Comparison of ENCODE assay signal across 9 mouse cellular contexts in the genomic region with DNA sequence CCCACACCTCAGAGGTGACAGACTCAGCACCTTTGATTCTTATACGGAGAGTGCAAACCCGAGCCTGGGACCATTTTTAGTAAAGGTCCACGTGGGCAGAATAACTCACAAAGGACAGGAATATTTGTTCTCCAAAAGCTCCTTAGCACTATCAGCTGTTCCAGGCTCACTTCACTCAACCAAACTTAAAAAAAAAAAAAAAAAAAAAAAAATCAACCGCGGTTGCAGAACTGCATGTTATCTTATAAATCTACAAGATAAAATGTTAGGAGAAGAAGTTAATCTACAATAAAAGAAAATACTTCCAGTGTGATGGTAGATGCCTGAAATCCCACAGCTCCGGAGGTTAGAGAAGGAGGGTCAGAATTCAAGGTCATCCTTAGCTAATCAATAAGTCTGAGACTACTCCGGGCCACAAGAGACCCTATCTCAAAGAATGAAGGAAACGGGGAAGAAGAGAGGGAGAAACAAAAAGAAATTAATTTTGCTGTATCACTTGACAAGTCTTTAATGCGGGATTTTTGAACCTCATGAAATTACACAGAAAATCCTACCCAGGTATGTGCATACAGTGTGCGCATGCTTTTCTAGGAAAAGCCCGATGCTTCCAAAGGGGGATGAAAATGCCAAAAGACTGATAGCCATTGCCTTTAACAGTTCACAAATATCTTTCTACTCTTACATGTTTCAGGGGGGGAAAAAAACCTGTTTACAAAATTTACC. TPM values are rescaled to one million over a fixed set of nuclear protein-coding genes. Genes with fewer than 3 reads are reported as not detected.
DNase-seq lines count a peak whose midpoint lies in the region; ATAC-seq and TF ChIP-seq lines count a peak whose summit lies in the region.
"Had no signal": no experiment of that assay in that cellular context is flagged by ENCODE, and none has a peak within 500 bp of the region (broad histone marks: within the 10 kb centered on the region; RNA-seq: fewer than 3 reads in every experiment).

No protein-coding gene starts in this region.

- peak overlapping the region; percentile 93 for H3K27ac ChIP-seq in heart, postnatal 0 days (ENCODE audit: low read depth)
- H3K27ac ChIP-seq in embryonic facial prominence, embryonic 10.5 days (replicated peaks), result no peak overlapping the region
- H3K27ac ChIP-seq in hindbrain, postnatal 0 days, result no peak overlapping the region
- H3K27ac ChIP-seq in midbrain, embryonic 15.5 days, result no peak overlapping the region

- ATAC-seq in heart, postnatal 0 days (ENCODE audit: insufficient read depth, low read depth), result no peak
- ATAC-seq in hindbrain, postnatal 0 days, result no peak
- ATAC-seq in midbrain, embryonic 15.5 days (replicated peaks), result no peak

- TF ChIP-seq EP300 in heart, postnatal 0 days (IDR thresholded peaks at IDR 0.05; ENCODE audit: low read depth), result no peak

- 9% methylated on average over 11 of the region's 11 CpGs for WGBS in heart, postnatal 0 days
- WGBS in embryonic facial prominence, embryonic 10.5 days, result 76% methylated on average over 11 of the region's 11 CpGs
- 70% methylated on average over 11 of the region's 11 CpGs for WGBS in hindbrain, postnatal 0 days
- 74% methylated on average over 11 of the region's 11 CpGs for WGBS in midbrain, embryonic 15.5 days

- peak overlapping the region; percentile 89 for H3K4me3 ChIP-seq in heart, postnatal 0 days (ENCODE audit: low read depth, low read length)
- peak overlapping the region; percentile 90 for H3K4me3 ChIP-seq in embryonic facial prominence, embryonic 10.5 days
- H3K4me3 ChIP-seq in hindbrain, postnatal 0 days (ENCODE audit: low read length), result peak overlapping the region; percentile 93
- H3K4me3 ChIP-seq in midbrain, embryonic 15.5 days, result 0 out of 2 replicates have a peak overlapping the region, but pooled peaks have one; percentile 87

- TF ChIP-seq CTCF in heart, postnatal 0 days (IDR thresholded peaks at IDR 0.05; ENCODE audit: low read depth), result no peak
- TF ChIP-seq CTCF in hindbrain, postnatal 0 days (IDR thresholded peaks at IDR 0.05; ENCODE audit: low read depth), result no peak

- DNase-seq in heart, postnatal 0 days (ENCODE audit: low spot score), result no peak
- no peak for DNase-seq in heart, postnatal 4 days
- no peak for DNase-seq in embryonic facial prominence, embryonic 10.5 days (ENCODE audit: low spot score)
- no peak for DNase-seq in hindbrain, postnatal 0 days (ENCODE audit: low spot score)
- DNase-seq in cerebellum, adult 8-10 months, result no peak
- no peak for DNase-seq in layer of hippocampus, adult 9-10 months (ENCODE audit: low spot score)
- no peak for DNase-seq in adrenal gland, postnatal 4 days (ENCODE audit: low spot score in 2 of 2)
- DNase-seq: cerebellum, postnatal 25 days had no signal

- H3K4me2 ChIP-seq in heart, postnatal 0 days (ENCODE audit: low read depth, low read length), result peak overlapping the region; percentile 67
- H3K4me2 ChIP-seq in hindbrain, postnatal 0 days (ENCODE audit: low read depth, low read length), result peak overlapping the region; percentile 64
- H3K4me2 ChIP-seq in midbrain, embryonic 15.5 days, result peak overlapping the region; percentile 58

- H3K9me3 ChIP-seq in heart, postnatal 0 days (replicated peaks; ENCODE audit: control insufficient read depth, low read length), result no peaks in the 10 kb centered on the region
- no peaks in the 10 kb centered on the region for H3K9me3 ChIP-seq in embryonic facial prominence, embryonic 10.5 days
- H3K9me3 ChIP-seq in hindbrain, postnatal 0 days (ENCODE audit: low read length), result no peaks in the 10 kb centered on the region
- H3K9me3 ChIP-seq in midbrain, embryonic 15.5 days, result no peaks in the 10 kb centered on the region

- peak overlapping the region; percentile 82 for H3K9ac ChIP-seq in heart, postnatal 0 days (replicated peaks; ENCODE audit: low read depth, low read length)
- 0 out of 2 replicates have a peak overlapping the region, but pooled peaks have one; percentile 13 for H3K9ac ChIP-seq in hindbrain, postnatal 0 days (replicated peaks; ENCODE audit: low read length)
- H3K9ac ChIP-seq in midbrain, embryonic 15.5 days, result no peak overlapping the region; the same call in 1 of the 2 replicates

- peaks cover 29% of the 10 kb centered on the region for H3K4me1 ChIP-seq in heart, postnatal 0 days (ENCODE audit: control insufficient read depth, insufficient read depth)
- peaks cover 16% of the 10 kb centered on the region for H3K4me1 ChIP-seq in embryonic facial prominence, embryonic 10.5 days
- H3K4me1 ChIP-seq in hindbrain, postnatal 0 days (ENCODE audit: insufficient read depth, low read length), result peaks cover 11% of the 10 kb centered on the region; the same call in 1 of the 2 replicates
- H3K4me1 ChIP-seq in midbrain, embryonic 15.5 days, result peaks cover 19% of the 10 kb centered on the region

- H3K36me3 ChIP-seq in heart, postnatal 0 days (replicated peaks; ENCODE audit: control insufficient read depth, insufficient read depth, low read length), result peaks cover 12% of the 10 kb centered on the region; the same call in 1 of the 2 replicates
- peaks cover 22% of the 10 kb centered on the region for H3K36me3 ChIP-seq in embryonic facial prominence, embryonic 10.5 days (replicated peaks)
- H3K36me3 ChIP-seq in hindbrain, postnatal 0 days (ENCODE audit: insufficient read depth, low read length), result peaks cover 13% of the 10 kb centered on the region
- H3K36me3 ChIP-seq in midbrain, embryonic 15.5 days (replicated peaks), result peaks cover 15% of the 10 kb centered on the region

- H3K27me3 ChIP-seq in heart, postnatal 0 days (ENCODE audit: control insufficient read depth, insufficient read depth, low read length), result no peaks in the 10 kb centered on the region
- no peaks in the 10 kb centered on the region for H3K27me3 ChIP-seq in embryonic facial prominence, embryonic 10.5 days (replicated peaks; ENCODE audit: low read depth, poor library complexity, severe bottlenecking)
- H3K27me3 ChIP-seq in hindbrain, postnatal 0 days (ENCODE audit: insufficient read depth, low read length), result no peaks in the 10 kb centered on the region
- no peaks in the 10 kb centered on the region for H3K27me3 ChIP-seq in midbrain, embryonic 15.5 days (replicated peaks)

RNA-seq across cellular contexts. Expression of gene Sec31a, which starts 1.4 kb away (rescaled TPM):
- total RNA-seq in heart, postnatal 0 days (2014; rRNA removed; ENCODE audit: low replicate concordance), result 246 and 258 TPM in 2 replicates
- polyA plus RNA-seq in heart, postnatal 0 days (2015; fragmentation: Nextera tagmentation; extraction: Ambion mirVana), result 101 and 102 TPM in 2 replicates
- 100 to 1,000 TPM; 156 to 166 TPM for total RNA-seq in heart, postnatal 4 days (2021)
- polyA plus RNA-seq in embryonic facial prominence, embryonic 10.5 days (2016; fragmentation: Nextera tagmentation; extraction: Ambion mirVana), result 117 and 125 TPM in 2 replicates
- 165 and 209 TPM in 2 replicates for total RNA-seq in hindbrain, postnatal 0 days (2014; rRNA removed)
- 69.3 and 73.8 TPM in 2 replicates for polyA plus RNA-seq in hindbrain, postnatal 0 days (2015; fragmentation: Nextera tagmentation; extraction: Ambion mirVana)
- polyA plus RNA-seq in midbrain, embryonic 15.5 days (2015; fragmentation: Nextera tagmentation; extraction: Ambion mirVana), result 101 and 102 TPM in 2 replicates
- 100 to 1,000 TPM; 155 to 171 TPM for total RNA-seq in adrenal gland, postnatal 4 days (2021)
